ENCODE assay signal across 9 mouse cellular contexts in the genomic region with DNA sequence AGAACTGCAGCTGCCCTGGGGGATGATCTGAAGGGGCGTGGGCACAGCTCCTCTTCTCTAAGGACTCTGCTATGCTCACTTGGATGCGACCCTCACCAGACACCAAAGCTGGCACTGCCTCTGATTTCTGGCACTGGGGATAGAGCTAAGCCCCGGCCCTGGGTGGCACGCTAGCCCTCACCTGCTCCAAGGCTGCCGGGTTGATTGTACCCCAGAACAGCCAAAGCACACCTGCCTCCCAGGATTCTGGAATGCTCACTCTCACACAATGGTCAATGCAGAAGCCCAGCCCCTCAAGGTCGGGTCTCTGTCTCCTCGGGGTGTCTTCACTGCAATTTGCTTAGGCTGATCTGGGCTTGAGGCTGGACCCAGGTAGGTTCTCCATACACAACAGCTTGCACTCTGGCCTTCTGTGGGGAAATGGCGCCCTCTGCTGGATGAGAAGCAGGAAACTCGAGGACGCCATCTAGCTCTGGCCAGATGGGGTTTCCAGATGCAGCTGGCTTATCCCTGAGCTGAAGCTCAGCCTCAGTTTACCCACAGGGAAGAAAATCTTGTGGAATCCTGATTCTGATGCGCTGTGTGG. TPM values are rescaled to one million over a fixed set of nuclear protein-coding genes. Genes with fewer than 3 reads are reported as not detected.
DNase-seq lines count a peak whose midpoint lies in the region; ATAC-seq and TF ChIP-seq lines count a peak whose summit lies in the region.
"Had no signal": no experiment of that assay in that cellular context is flagged by ENCODE, and none has a peak within 500 bp of the region (broad histone marks: within the 10 kb centered on the region; RNA-seq: fewer than 3 reads in every experiment).

No protein-coding gene starts in this region.

- no peaks in the 10 kb centered on the region for H3K27me3 ChIP-seq in hindbrain, embryonic 14.5 days (ENCODE audit: control insufficient read depth, insufficient read depth, low read length)
- H3K27me3 ChIP-seq in lung, postnatal 0 days (replicated peaks; ENCODE audit: insufficient read depth, low read length) = no peaks in the 10 kb centered on the region

- peak; percentile 100 for TF ChIP-seq CTCF in lung, postnatal 0 days (IDR thresholded peaks at IDR 0.05)

- H3K4me2 ChIP-seq in hindbrain, embryonic 14.5 days (replicated peaks) = no peak overlapping the region
- H3K4me2 ChIP-seq in lung, postnatal 0 days (replicated peaks; ENCODE audit: low read depth, low read length) = no peak overlapping the region

- ATAC-seq in frontal cortex, adult (ENCODE audit: low TSS enrichment) = peak; percentile 53
- ATAC-seq in hindbrain, embryonic 14.5 days (ENCODE audit: low FRiP score) = peak; percentile 55; the same call in 1 of the 2 replicates
- ATAC-seq in lung, postnatal 0 days = peak; percentile 68

- H3K4me3 ChIP-seq in hindbrain, embryonic 14.5 days (replicated peaks; ENCODE audit: low read length) = no peak overlapping the region
- H3K4me3 ChIP-seq in lung, postnatal 0 days (ENCODE audit: low read depth, low read length) = no peak overlapping the region

- peak; percentile 69 for DNase-seq in Muller cell, postnatal 12 days (ENCODE audit: inconsistent ontology term)
- peak; percentile 82 for DNase-seq in cerebellum, adult 8-10 months
- peak; percentile 88 for DNase-seq in hindbrain, embryonic 14.5 days (ENCODE audit: low spot score)
- DNase-seq in layer of hippocampus, postnatal 14 days (ENCODE audit: low spot score in 2 of 2) = peak; percentile 79 to 81
- DNase-seq in lung, postnatal 0 days (ENCODE audit: low spot score) = peak; percentile 84
- peak; percentile 89 for DNase-seq in retina, postnatal 1 day
- peak; percentile 85 to 87 for DNase-seq in thymus, postnatal 36 days

- WGBS in hindbrain, embryonic 14.5 days = 39% methylated on average over 11 of the region's 11 CpGs
- 40% methylated on average over 11 of the region's 11 CpGs for WGBS in lung, postnatal 0 days

- no peak overlapping the region for H3K9ac ChIP-seq in hindbrain, embryonic 14.5 days
- no peak overlapping the region for H3K9ac ChIP-seq in lung, postnatal 0 days (replicated peaks; ENCODE audit: low read depth)

- H3K36me3 ChIP-seq in hindbrain, embryonic 14.5 days (replicated peaks; ENCODE audit: control insufficient read depth, insufficient read depth) = no peaks in the 10 kb centered on the region
- no peaks in the 10 kb centered on the region for H3K36me3 ChIP-seq in lung, postnatal 0 days (ENCODE audit: insufficient read depth, low read length)

- no peaks in the 10 kb centered on the region for H3K4me1 ChIP-seq in hindbrain, embryonic 14.5 days (replicated peaks; ENCODE audit: control insufficient read depth, insufficient read depth, low read length)
- H3K4me1 ChIP-seq in lung, postnatal 0 days (ENCODE audit: insufficient read depth, low read depth, low read length) = no peaks in the 10 kb centered on the region

- TF ChIP-seq EP300 in lung, postnatal 0 days (IDR thresholded peaks at IDR 0.05) = no peak

- H3K27ac ChIP-seq in hindbrain, embryonic 14.5 days = no peak overlapping the region
- H3K27ac ChIP-seq in lung, postnatal 0 days (ENCODE audit: low read length) = no peak overlapping the region
- H3K27ac ChIP-seq: macrophage had no signal

- H3K9me3 ChIP-seq in hindbrain, embryonic 14.5 days (ENCODE audit: control insufficient read depth, low read length) = no peaks in the 10 kb centered on the region
- no peaks in the 10 kb centered on the region for H3K9me3 ChIP-seq in lung, postnatal 0 days (ENCODE audit: low read length)

RNA-seq across cellular contexts. Expression of a gene that starts 10.9 kb away (rescaled TPM):
- polyA plus RNA-seq in hindbrain, embryonic 14.5 days (2014; fragmentation: Nextera tagmentation; extraction: Ambion mirVana) = 13.2 and 14.5 TPM in 2 replicates
- 10 to 100 TPM; 29.3 to 33.3 TPM for total RNA-seq in layer of hippocampus, postnatal 14 days (2021)
- polyA plus RNA-seq in lung, postnatal 0 days (2015; fragmentation: Nextera tagmentation; extraction: Ambion mirVana) = 2.6 and 3.1 TPM in 2 replicates

RNA-seq across cellular contexts. Expression of a gene that starts 27.4 kb away (rescaled TPM):
- 21.8 and 26.4 TPM in 2 replicates for polyA plus RNA-seq in hindbrain, embryonic 14.5 days (2014; fragmentation: Nextera tagmentation; extraction: Ambion mirVana)
- 10 to 100 TPM; 31.9 to 32.4 TPM for total RNA-seq in layer of hippocampus, postnatal 14 days (2021)
- 27.4 and 29.4 TPM in 2 replicates for polyA plus RNA-seq in lung, postnatal 0 days (2015; fragmentation: Nextera tagmentation; extraction: Ambion mirVana)

RNA-seq across cellular contexts. Expression of a gene that starts 31.2 kb away (rescaled TPM):
- 62.6 and 72.1 TPM in 2 replicates for polyA plus RNA-seq in hindbrain, embryonic 14.5 days (2014; fragmentation: Nextera tagmentation; extraction: Ambion mirVana)
- total RNA-seq in layer of hippocampus, postnatal 14 days (2021) = 10 to 100 TPM; 47.3 to 49.0 TPM
- 92.2 and 99.7 TPM in 2 replicates for polyA plus RNA-seq in lung, postnatal 0 days (2015; fragmentation: Nextera tagmentation; extraction: Ambion mirVana)

RNA-seq across cellular contexts. Expression of a gene that starts 52.6 kb away (rescaled TPM):
- polyA plus RNA-seq in hindbrain, embryonic 14.5 days (2014; fragmentation: Nextera tagmentation; extraction: Ambion mirVana) = 59.5 and 61.7 TPM in 2 replicates
- total RNA-seq in layer of hippocampus, postnatal 14 days (2021) = 10 to 100 TPM; 35.9 to 41.0 TPM
- polyA plus RNA-seq in lung, postnatal 0 days (2015; fragmentation: Nextera tagmentation; extraction: Ambion mirVana) = 28.5 and 31.0 TPM in 2 replicates
